Mouse (Mus musculus) cerebellum, postnatal 10 days (tissue): ENCODE results near the gene Rfc2.
"Not testable (repeated sequence)": the region's sequence is repeated elsewhere in the genome, so short reads cannot be mapped to it uniquely, and the experiment has no call there.

Experiments used
- DNase-seq, 2 experiments: peaks; one replicate each; pipeline ENCODE4 v3.0.0; 2021; ENCODE audit warnings: mixed read lengths in 2 of 2

The Rfc2 gene

DNA sequence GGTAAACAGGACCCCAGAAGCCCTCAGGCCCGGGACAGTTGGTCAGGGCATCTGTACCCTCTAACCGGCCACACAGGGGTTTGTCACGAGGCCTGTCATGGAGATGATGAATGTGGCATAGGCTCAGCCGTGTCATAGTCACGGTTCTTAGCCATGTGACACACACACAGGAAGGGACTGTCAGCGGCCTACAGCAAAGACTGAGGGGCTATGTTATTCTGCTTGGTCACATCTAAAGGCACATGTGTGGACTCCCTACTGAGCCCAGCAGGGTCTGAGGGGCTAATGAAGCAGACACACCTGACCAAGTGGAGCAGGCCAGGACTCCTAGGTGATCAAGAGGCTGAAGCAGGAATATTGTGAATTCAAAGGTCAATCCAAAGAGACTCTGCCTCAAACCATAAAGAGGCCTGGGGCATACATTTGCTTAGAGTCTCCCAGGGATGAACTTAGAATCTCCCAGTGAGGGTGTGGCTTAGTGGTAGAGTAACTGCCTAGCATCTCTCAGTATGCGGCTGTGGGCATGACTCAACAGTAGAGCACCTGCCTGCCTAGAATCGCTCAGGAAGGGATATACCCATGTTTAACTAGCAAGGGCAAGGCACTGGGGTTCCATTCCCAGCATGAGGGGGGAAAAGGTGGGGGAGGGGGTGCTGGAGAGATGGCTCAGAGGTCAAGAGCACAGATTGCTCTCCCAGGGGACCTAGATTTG lies 30.8 kb downstream of the Rfc2 start:
- no peak for DNase-seq

DNA sequence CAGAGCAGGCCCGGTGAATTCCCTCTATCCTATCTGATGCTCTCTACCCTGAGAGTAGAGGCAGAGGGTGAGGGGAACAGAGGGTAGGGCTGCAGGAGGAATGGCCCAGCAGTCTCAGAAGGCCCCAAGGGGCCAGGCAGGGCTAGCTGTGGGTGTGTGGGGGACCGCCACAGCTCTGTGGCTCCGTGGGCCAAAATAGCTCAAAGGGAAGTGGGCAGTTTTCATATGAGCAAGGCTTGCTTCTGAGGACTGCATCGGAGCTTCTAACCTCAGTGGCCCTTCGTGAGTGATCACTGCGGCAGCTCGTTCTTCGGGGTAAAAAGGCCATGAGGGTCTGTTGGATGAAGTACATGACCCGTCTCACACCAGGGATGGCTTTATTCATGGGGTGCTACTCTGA lies 32.6 kb downstream of the Rfc2 start:
- no peak for DNase-seq

DNA sequence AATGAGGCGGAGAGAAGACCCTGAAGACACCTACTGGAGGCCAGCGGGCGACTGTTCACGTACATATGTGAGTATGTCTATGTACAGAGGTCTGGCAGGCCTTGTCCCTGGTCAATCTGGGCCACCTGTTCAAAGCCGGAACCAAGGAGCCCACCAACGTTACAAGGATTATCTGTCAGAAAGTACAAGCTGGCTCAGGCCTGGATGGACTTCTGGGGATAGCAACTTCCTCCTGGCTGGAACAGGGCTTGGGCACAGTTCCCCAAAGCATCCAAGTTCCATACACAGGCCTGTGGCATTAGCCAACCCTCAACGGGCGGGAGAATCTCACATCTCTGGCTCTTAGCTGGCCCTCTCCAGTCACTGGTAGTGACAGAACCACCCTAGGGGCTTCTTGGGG lies 33.1 kb downstream of the Rfc2 start:
- DNase-seq, result no peak

DNA sequence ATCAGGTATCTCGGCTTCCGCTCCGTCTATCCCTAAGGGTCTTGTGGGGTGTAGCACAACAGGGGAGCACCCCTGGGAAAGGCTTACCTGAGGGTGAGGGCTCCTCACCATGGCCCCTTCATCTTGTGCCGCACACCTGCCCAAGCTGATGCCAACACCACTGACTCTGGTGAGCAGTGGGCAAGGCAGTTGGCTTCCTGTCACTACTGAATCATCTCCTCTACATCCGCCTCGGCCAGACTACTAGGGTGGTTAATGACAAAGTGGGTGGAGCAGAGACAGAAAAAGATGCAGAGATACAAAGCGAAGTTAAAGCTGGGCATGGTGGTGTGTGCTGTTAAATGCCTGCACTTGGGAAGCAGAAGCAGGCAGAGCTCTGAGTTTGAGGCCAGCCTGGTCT lies 33.6 kb downstream of the Rfc2 start, which contains the start of gene Lat2:
TSS of gene Lat2 (minus strand) at position 224 of the 400 bp plus-strand sequence.
- no peak for DNase-seq

DNA sequence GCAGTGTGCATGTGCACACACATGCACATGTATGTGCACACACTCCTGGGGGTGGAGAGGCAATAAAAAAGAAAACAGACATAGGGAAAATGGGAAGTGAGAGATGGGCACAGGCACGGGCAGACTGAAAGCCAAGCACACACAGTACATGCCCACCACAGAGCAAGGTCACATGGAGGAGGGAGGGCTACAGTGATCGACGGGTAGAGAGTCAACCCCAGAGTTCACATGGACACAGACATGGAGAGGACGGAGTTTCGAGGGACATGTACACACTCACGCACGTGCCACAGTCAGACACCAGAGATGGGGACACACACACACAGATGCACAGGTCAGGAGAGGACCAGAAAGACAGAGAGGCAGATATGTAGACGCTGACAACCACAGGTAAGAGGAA lies 34.2 kb downstream of the Rfc2 start:
- DNase-seq, result no peak

DNA sequence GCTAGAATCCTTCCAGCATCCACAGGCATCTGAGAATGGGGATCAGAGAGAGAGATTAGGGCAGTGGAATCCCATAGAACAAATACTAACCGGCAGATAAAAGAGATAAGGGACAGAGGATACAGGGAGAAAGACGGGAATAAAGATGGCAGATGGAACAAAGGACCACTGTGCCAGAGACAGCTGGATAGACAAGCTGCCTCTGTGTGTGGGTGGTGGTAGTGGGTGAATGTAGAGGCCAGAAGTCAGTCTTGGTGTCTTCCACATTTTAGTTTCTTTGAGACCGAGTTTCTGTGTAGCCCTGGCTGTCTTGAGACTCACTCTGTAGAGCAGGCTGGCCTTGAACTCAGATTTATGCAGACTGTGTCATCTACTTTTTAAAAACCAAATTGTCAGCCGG lies 34.6 kb downstream of the Rfc2 start:
- DNase-seq, result no peak

DNA sequence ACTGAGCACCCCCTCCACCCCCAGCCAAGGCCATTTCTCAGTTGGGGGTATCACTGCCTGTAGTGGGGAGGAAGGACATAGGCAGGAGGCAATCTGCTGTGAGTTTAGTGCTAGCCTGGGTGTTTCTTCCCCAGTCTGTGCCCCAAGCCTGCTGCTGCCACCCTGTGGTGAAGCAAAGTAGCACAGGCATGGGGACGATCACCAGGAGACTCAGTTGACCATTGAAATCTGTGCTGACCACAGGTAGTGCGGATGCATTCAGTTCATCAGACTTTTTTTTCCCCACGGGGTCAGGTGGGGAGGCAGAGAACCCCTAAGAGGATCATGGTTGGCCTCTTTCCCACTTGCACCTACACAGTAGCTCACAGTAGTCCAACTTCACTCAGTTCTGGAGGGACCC lies 35.9 kb downstream of the Rfc2 start:
- DNase-seq, result peak; percentile 74 to 78

DNA sequence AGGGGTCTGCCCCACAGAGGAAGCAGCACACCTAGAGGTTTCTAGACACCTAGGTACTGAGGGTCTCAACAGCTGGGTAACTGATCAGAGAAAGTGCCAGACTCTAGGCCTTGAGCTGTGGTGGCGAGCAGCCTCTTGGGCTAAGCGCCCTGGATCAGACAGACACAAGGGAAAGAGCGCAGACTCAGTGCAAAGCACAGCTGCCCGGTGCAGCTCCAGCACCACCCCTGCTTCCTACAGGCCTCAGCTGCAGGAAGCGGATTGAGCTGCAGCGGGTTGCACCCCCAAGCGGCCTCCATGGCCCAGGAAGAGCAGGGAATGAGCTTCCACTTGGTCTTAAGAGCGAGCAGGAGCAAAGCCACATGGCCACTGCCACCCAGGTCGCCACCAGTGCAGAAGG lies 39.3 kb downstream of the Rfc2 start:
- peak in 1 of 2 experiments; percentile 50 for DNase-seq

DNA sequence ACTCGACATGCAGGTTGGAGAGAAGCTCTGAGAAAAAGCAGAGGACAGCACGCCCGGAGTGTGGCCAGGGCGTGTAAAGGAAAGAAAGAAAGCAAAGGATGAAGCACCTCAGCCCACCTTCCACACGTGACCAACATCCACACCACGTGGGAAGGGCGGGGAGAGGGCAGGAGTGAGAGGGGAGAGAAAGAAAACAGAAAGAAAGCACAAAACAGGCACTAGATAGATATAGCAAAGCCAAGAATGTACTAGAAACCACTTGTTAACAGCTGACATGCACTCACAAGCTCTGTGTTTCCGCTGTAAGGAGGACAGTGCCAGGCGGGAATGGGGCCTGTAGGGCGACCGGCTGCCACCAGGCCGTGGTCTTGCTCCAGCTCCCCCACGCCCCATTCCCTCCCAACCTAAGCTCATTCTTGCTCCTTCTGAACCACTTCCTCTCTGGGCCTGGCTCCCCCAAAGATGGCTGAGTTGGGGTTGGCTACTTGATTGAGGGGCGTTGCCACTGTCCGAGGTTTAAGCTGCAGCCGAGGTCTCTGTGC lies 40.0 kb downstream of the Rfc2 start:
- DNase-seq, result peak; percentile 51 to 52

DNA sequence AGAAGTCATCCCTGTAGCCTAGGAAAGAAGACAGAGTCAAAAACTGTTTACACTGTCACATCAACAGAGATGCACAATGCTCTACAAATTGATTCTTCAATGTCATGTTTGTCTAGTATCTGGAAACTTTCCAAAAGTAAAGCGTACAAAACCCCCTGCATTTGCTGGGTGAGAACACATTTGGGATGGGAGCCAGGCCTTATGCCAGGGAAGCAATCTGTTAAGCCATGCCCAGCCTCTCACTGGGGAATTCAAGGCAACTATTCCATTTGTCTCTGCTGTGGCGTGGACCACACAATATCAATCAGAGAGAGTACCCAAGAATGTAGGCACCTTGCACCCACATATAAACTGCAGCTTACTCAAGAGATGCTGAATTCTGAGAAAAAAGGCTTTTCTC lies 40.9 kb downstream of the Rfc2 start:
- DNase-seq, result peak; percentile 91

DNA sequence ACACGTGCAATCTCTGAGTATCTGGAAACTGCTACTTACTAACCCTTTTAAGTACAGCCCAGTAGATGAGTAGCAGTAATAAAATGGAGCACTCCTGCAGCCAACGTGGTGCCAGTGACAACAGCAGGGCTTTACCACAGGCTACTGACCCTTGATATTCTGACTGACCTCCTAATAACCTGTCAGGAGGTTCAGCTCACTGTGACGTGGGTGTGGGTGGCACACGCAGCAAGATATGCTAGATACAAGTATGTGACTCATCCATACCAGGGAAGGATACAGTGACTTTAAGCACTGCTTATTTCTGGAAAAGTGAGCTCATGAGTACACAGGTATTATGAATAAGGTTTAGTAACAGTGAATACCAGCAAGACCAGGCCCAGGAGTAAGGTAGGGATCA lies 48.3 kb downstream of the Rfc2 start:
- DNase-seq, result no peak

DNA sequence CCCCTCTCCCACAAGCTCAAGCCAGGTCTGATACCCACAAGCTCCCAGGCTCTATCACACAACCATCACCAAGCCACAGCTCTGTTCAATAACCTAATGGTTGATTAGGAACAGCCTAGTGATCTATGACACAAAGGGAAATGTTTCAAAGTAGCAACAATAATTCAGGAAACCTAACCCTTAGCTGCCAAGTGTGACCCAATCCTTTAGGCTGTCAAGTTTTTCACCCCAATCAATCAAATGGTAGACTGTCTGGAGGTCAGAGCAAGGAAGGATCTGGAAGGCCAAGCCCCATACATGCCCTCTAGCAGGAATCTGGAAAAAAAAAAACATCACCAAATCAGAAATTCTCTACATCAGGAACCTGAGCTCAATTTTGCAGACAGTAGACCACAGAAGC lies 49.7 kb downstream of the Rfc2 start:
- no peak for DNase-seq

DNA sequence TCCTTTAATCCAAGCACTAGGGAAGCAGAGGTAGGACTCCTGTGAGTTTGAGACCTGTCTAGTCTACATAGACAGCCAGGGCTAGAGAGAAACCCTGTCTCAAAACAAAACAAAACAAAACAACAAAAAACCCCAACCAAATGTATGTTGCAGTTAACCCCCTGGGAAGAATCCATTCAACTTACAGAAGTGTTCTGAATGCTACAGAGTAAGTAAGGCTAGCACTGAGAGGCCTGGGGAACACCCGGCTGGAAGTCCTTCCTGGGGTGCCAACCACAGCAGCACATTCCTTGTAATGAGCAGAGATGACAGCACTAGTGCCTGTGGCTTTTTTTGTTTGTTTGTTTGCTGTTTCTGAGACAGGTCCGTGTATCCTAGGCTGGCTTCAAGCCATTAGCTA lies 51.7 kb downstream of the Rfc2 start:
- no peak for DNase-seq

DNA sequence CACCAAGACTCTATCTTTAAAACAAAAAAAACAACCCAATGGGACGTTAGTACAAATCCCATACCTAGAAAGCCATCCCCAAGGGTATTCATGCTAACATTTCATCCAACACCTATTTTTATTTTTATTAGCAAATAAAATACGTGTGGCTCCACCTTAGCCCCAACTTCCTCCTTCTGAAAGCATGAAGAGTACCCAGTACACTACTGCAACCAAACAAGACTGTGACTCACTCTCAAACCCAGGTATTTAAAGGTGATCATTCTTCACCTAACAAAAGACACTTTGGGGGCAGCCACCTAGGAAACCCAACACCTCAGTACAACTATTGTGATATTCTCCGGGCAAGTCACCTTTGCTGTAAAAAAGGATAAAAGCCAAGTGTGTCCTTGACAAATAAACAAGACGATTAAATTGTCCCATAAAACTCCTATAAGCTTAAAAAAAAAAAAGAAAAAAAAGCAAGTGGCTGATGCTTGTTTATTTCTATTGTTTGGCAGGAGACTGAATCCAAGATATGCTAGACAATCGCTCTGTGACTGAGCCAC lies 56.7 kb downstream of the Rfc2 start:
- no peak for DNase-seq

DNA sequence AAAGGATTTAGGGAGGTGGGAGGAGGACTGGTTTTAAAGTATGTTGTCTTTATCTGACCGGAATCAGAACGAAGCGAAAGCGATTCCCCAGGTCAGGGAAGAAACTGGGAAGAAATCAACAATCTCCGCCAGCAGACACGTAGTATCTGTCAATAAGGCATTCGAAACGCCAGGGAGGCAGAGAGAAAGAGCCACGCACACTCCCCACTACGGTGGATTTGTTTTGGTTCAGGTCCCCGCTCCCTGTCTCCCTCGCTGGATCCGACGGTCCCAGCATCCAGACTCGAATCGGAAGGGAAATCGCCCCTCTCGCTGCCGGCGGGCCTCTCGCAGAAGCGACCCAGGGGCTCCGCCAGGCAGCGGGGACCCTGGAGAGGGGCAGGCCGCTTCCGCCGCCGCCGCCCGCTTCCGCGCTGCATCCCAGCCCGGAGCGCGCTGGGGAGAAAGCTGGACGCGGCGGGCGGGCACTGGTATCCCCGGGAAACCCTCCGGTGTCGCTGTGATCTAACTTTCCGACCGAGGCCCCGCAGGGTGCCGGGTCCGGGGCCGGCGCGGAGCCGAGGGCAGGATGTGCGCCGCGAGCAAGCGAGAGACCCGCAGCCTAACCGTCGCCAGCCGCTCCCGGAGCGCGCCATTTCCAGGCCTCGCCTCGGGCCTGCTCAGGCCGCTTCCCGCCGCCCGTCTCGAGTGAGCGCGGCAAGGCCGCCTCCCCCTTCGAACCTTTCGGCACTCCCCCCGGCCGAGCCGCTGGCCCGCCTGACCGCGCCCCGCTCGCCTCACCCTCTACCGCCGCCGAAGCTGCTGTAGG lies 57.5 kb downstream of the Rfc2 start:
- no peak for DNase-seq

DNA sequence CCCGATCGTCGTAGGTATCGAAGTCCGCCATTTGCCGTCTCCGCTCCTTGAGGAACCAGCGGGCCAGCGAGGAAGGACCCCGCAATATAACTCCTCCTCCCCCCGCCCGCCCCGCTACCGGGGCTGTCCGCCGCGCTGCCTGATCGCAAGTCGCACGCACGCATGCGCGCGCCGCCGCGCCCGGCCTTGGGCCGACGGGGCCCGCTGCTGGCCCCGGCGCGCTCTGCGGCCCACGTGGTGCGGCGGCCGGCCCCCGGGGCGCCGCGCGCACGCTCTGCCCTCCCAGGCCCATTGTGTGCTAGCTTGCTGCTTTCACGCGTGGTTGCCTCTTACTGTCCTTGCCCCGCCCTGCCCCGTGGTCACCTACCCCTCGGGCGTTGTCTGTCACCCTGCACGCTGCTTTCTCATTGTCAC lies 58.1 kb downstream of the Rfc2 start, which contains the start of gene Eif4h:
TSS of gene Eif4h (minus strand) at position 222 of the 414 bp plus-strand sequence.
- peak; percentile 99 for DNase-seq

DNA sequence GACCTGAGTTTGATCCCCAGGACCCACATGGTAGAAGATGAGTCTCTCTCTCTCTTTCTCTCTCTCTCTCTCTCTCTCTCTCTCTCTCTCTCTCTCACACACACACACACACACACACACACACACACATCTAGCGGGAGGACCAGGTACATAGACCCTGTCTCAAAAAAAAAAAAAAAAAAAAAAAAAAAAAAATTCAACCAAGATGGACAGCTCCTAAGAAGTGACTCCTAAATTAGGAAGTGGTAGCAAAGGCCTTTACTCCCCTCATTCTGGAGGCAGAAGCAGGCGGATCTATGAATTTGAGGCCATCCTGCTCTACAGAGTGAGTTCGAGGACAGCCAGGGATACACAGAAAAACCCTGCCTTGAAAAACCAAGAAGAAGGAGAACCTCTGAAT lies 59.2 kb downstream of the Rfc2 start:
- DNase-seq, result no peak

DNA sequence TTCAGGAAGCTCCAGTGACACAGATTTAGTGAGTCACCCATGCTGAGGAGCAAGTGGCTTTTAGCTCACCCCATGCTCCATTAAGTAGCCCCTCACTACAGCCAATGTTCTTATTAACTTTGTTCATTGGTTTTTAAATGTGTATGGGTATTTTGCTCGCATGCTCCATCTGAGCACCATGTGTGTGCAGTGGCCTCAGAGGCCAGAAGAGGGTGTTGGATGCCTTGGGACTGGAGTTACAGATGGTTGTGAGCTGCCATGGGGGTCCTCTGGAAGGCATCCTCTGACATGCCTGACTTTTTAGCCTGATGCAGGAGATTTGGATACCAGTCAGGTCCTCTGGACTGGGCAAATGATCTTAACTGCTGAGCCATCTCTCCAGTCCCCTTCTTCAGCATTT lies 63.0 kb downstream of the Rfc2 start:
- DNase-seq, result no peak

DNA sequence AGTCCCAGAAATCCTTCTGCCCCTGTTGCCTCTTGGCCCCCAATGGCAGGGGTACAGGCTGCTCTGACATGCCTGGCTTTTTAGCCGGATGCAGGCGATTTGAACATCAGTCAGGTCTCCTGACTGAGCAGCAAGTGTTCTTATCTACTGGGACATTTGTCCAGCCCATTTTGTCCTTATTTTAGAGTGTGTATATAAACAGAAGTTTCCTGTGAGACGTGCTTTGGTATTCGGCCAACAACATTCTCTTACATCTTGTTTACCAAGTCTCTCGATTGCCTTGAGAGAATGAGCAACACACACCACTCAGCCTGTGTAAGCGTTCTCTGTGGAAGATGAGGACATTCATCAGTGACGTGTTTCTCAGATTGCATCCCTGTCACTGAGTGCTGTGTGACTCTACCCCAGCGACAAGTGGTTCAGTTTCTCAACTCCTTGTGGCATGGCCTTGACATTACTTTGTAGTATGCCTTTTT lies 63.5 kb downstream of the Rfc2 start:
- no peak for DNase-seq

DNA sequence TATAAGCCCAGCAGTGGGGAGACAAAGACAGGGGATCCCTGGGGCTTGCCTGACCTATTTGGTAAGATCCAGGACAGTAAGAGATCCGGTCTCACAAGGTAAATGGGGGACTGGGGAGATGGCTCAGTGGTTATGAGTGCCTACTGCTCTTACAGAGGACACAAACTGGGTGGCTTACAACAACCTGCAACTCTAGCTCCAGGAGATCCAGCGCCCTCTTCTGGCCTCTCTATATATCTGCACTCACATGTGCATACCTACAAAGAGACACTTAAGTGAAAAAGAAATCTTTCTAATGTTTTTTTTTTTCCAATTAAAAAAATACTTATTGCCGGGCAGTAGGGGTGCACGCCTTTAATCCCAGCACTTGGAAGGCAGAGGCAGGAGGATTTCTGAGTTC lies 65.3 kb downstream of the Rfc2 start:
- DNase-seq, result no peak

DNA sequence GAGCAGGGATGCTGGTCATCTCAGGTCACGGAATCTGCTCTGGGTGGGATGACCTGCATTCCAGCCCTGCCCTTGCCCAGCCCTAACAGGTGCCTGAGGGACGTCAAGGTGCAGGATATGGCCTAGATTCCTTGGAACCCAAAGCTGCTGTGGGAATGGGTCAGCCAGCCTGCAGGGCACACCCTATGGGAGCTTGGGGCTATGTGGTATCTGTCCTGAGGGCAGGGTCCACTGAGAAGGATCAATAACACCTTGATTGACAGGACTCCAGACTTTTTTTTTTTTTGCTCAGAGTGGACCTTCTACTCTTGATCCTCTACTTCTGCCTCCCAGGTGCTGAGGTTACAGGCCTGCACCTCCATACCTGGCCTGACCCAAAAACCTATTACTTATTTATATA lies 66.2 kb downstream of the Rfc2 start:
- no peak for DNase-seq

DNA sequence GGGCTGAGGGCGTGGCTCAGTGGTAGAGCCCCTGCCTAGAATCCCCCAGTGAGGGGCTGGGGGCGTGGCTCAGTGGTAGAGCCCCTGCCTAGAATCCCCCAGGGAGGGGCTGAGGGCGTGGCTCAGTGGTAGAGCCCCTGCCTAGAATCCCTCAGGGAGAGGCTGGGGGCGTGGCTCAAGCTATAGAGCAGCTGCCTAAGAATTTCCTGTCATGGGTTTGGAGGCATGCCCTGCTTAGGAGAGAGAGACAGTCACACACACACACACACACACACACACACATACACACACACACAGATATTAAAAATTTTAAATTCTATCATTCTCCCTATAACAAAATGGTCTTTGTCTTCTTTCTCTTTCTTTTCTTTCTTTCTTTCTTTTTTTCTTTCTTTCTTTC lies 67.8 kb downstream of the Rfc2 start:
- not testable (repeated sequence) for DNase-seq

DNA sequence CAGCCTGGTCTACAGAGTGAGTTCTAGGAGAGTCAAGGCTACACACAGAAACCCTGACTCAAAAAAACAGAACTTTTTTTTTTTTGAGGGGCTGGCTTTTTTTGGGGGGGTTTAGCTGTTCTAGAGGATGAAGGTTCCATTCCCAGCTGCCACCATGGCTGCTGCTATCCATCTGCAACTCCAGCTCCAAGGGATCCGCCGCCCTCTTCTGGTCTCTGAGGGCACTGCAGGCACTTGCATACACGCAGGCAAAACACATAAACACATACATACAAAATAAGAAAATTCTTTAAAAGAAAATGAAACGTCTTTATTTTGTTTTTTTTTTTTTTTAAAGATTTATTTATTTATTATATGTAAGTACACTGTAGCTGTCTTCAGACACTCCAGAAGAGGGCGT lies 69.8 kb downstream of the Rfc2 start:
- DNase-seq, result peak; percentile 70 to 81
